Mouse (Mus musculus): ENCODE measurements around the gene Gm43738.
A peak's percentile ranks its signal among the peaks of the same experiment; 100 is the strongest.

Gm43738 gene

GRCm38 (mm10) chr3:89100811-89101210 lies at the start of gene Gm43738:
Gene Gm43738, minus strand, starts transcription at chr3:89101099.
- DNase-seq (ENCODE audit: low spot score): peak; percentile 34

GRCm38 (mm10) chr3:89148567-89148966 lies 47.7 kb upstream of the Gm43738 start:
- DNase-seq (ENCODE audit: low spot score): no peak

- DNase-seq (ENCODE audit: low spot score): no peak
Measured at GRCm38 (mm10) chr3:89147979-89148311, 47.0 kb upstream of the Gm43738 start.

- no peak for DNase-seq (ENCODE audit: low spot score)
Measured at GRCm38 (mm10) chr3:89147101-89147978, 46.4 kb upstream of the Gm43738 start.

- no peak for DNase-seq (ENCODE audit: low spot score)
Measured at GRCm38 (mm10) chr3:89145566-89145965, 44.7 kb upstream of the Gm43738 start.

GRCm38 (mm10) chr3:89144821-89145220 lies 43.9 kb upstream of the Gm43738 start:
- DNase-seq (ENCODE audit: low spot score): no peak

- no peak for DNase-seq (ENCODE audit: low spot score)
Measured at GRCm38 (mm10) chr3:89136365-89136764, 35.5 kb upstream of the Gm43738 start.

- DNase-seq (ENCODE audit: low spot score): no peak
Measured at GRCm38 (mm10) chr3:89135958-89136357, 35.1 kb upstream of the Gm43738 start, which contains the start of gene Pklr. Gene Pklr, plus strand, starts transcription at chr3:89136142.

- no peak for DNase-seq (ENCODE audit: low spot score)
Measured at GRCm38 (mm10) chr3:89133752-89134151, 32.9 kb upstream of the Gm43738 start.

- no peak for DNase-seq (ENCODE audit: low spot score)
Measured at GRCm38 (mm10) chr3:89133063-89133450, 32.2 kb upstream of the Gm43738 start.

- no peak for DNase-seq (ENCODE audit: low spot score)
Measured at GRCm38 (mm10) chr3:89132285-89133062, 31.6 kb upstream of the Gm43738 start.

- DNase-seq (ENCODE audit: low spot score): no peak
Measured at GRCm38 (mm10) chr3:89131816-89132215, 30.9 kb upstream of the Gm43738 start.

- no peak for DNase-seq (ENCODE audit: low spot score)
Measured at GRCm38 (mm10) chr3:89129908-89130307, 29.0 kb upstream of the Gm43738 start.

- no peak for DNase-seq (ENCODE audit: low spot score)
Measured at GRCm38 (mm10) chr3:89125981-89126380, 25.1 kb upstream of the Gm43738 start.

- DNase-seq (ENCODE audit: low spot score): no peak
Measured at GRCm38 (mm10) chr3:89124241-89124640, 23.3 kb upstream of the Gm43738 start.

- DNase-seq (ENCODE audit: low spot score): no peak
Measured at GRCm38 (mm10) chr3:89123313-89123712, 22.4 kb upstream of the Gm43738 start.

GRCm38 (mm10) chr3:89115522-89115921 lies 14.6 kb upstream of the Gm43738 start:
- peak; percentile 45 for DNase-seq (ENCODE audit: low spot score)

- no peak for DNase-seq (ENCODE audit: low spot score)
Measured at GRCm38 (mm10) chr3:89113058-89113457, 12.2 kb upstream of the Gm43738 start.

GRCm38 (mm10) chr3:89108146-89108545 lies 7.2 kb upstream of the Gm43738 start:
- no peak for DNase-seq (ENCODE audit: low spot score)

- DNase-seq (ENCODE audit: low spot score): no peak
Measured at GRCm38 (mm10) chr3:89107545-89107944, 6.6 kb upstream of the Gm43738 start.

GRCm38 (mm10) chr3:89106881-89107280 lies 6.0 kb upstream of the Gm43738 start:
- no peak for DNase-seq (ENCODE audit: low spot score)

GRCm38 (mm10) chr3:89103291-89103595 lies 2.3 kb upstream of the Gm43738 start:
- peak; percentile 59 for DNase-seq (ENCODE audit: low spot score)

Measured in MN1 (cell line).